Mouse (Mus musculus): ENCODE data around the gene Osbpl3. TPM values are rescaled to one million over a fixed set of nuclear protein-coding genes. Genes with fewer than 3 reads are reported as not detected.
A peak's percentile ranks its signal among the peaks of the same experiment; 100 is the strongest.

Osbpl3 gene
- polyA plus RNA-seq, 1 experiment from 2014 or later: 15.1 TPM

- Histone ChIP-seq H3K4me3 (peak overlapping the region; percentile 56), H3K4me1 (peaks cover 13% of the 10 kb centered on the region), H3K9me3 (no peaks in the 10 kb centered on the region), H3K4me2 (peak overlapping the region; percentile 73), H3K36me3 (no peaks in the 10 kb centered on the region), H3K27ac (no peak overlapping the region), H3K9ac (peak overlapping the region; percentile 78), H3K27me3 (no peaks in the 10 kb centered on the region)
- ATAC-seq (ENCODE audit: insufficient number of reproducible peaks, insufficient read depth, low FRiP score, low TSS enrichment, low read depth): no peak
- WGBS: 28% methylated on average over 7 of the region's 7 CpGs
Observed at GRCm38 (mm10) chr6:50262310-50262709, 193.7 kb downstream of the Osbpl3 start.

- Histone ChIP-seq H3K4me3 (peak overlapping the region; percentile 56), H3K36me3 (no peaks in the 10 kb centered on the region), H3K9me3 (no peaks in the 10 kb centered on the region), H3K4me1 (peaks cover 13% of the 10 kb centered on the region), H3K4me2 (peak overlapping the region; percentile 73), H3K27me3 (no peaks in the 10 kb centered on the region), H3K27ac (peak overlapping the region; percentile 72), H3K9ac (peak overlapping the region; percentile 78)
- peak; percentile 60; the same call in 1 of the 2 replicates for ATAC-seq (ENCODE audit: insufficient number of reproducible peaks, insufficient read depth, low FRiP score, low TSS enrichment, low read depth)
- 3% methylated on average over 6 of the region's 6 CpGs for WGBS
Observed at GRCm38 (mm10) chr6:50261922-50262261, 194.1 kb downstream of the Osbpl3 start.

- peak; percentile 83 for ATAC-seq (ENCODE audit: insufficient number of reproducible peaks, insufficient read depth, low FRiP score, low TSS enrichment, low read depth)
- peak overlapping the region; percentile 73 for H3K4me2 ChIP-seq
- H3K36me3 ChIP-seq: no peaks in the 10 kb centered on the region
- peak overlapping the region; percentile 78 for H3K9ac ChIP-seq
- peak overlapping the region; percentile 72 for H3K27ac ChIP-seq
- H3K9me3 ChIP-seq: no peaks in the 10 kb centered on the region
- no peaks in the 10 kb centered on the region for H3K27me3 ChIP-seq
- H3K4me3 ChIP-seq: peak overlapping the region; percentile 56
- WGBS: 2% methylated on average over 32 of the region's 35 CpGs
- peaks cover 13% of the 10 kb centered on the region for H3K4me1 ChIP-seq
Observed at GRCm38 (mm10) chr6:50261201-50261921, 194.6 kb downstream of the Osbpl3 start.

- no peaks in the 10 kb centered on the region for H3K36me3 ChIP-seq
- no peak overlapping the region for H3K9ac ChIP-seq
- H3K4me2 ChIP-seq: no peak overlapping the region
- H3K9me3 ChIP-seq: no peaks in the 10 kb centered on the region
- no peak overlapping the region for H3K27ac ChIP-seq
- ATAC-seq (ENCODE audit: insufficient number of reproducible peaks, insufficient read depth, low FRiP score, low TSS enrichment, low read depth): no peak
- H3K27me3 ChIP-seq: no peaks in the 10 kb centered on the region
- peaks cover 6% of the 10 kb centered on the region; the same call in 1 of the 2 replicates for H3K4me1 ChIP-seq
- no peak overlapping the region for H3K4me3 ChIP-seq
- 85% methylated on average over 5 of the region's 5 CpGs for WGBS
Observed at GRCm38 (mm10) chr6:50255356-50255755, 200.6 kb downstream of the Osbpl3 start.

- H3K9me3 ChIP-seq: no peaks in the 10 kb centered on the region
- no peak for ATAC-seq (ENCODE audit: insufficient number of reproducible peaks, insufficient read depth, low FRiP score, low TSS enrichment, low read depth)
- no peak overlapping the region for H3K4me2 ChIP-seq
- H3K4me3 ChIP-seq: no peak overlapping the region
- no peaks in the 10 kb centered on the region for H3K36me3 ChIP-seq
- WGBS: 73% methylated on average over 10 of the region's 10 CpGs
- no peak overlapping the region for H3K27ac ChIP-seq
- peaks cover 6% of the 10 kb centered on the region; the same call in 1 of the 2 replicates for H3K4me1 ChIP-seq
- no peak overlapping the region for H3K9ac ChIP-seq
- H3K27me3 ChIP-seq: no peaks in the 10 kb centered on the region
Observed at GRCm38 (mm10) chr6:50254723-50255184, 201.2 kb downstream of the Osbpl3 start.

- Histone ChIP-seq H3K36me3 (no peaks in the 10 kb centered on the region), H3K9me3 (no peaks in the 10 kb centered on the region), H3K4me2 (no peak overlapping the region), H3K4me1 (peaks cover 6% of the 10 kb centered on the region; the same call in 1 of the 2 replicates), H3K9ac (no peak overlapping the region), H3K4me3 (no peak overlapping the region), H3K27me3 (no peaks in the 10 kb centered on the region), H3K27ac (no peak overlapping the region)
- ATAC-seq (ENCODE audit: insufficient number of reproducible peaks, insufficient read depth, low FRiP score, low TSS enrichment, low read depth): no peak
- 69% methylated on average over 5 of the region's 5 CpGs for WGBS
Observed at GRCm38 (mm10) chr6:50252690-50253089, 203.3 kb downstream of the Osbpl3 start.

- no peak for ATAC-seq (ENCODE audit: insufficient number of reproducible peaks, insufficient read depth, low FRiP score, low TSS enrichment, low read depth)
- H3K27me3 ChIP-seq: no peaks in the 10 kb centered on the region
- H3K9me3 ChIP-seq: no peaks in the 10 kb centered on the region
- WGBS: 87% methylated on average over 4 of the region's 4 CpGs
- no peak overlapping the region for H3K27ac ChIP-seq
- no peaks in the 10 kb centered on the region for H3K36me3 ChIP-seq
- peaks cover 3% of the 10 kb centered on the region; the same call in 1 of the 2 replicates for H3K4me1 ChIP-seq
- no peak overlapping the region for H3K4me2 ChIP-seq
- no peak overlapping the region for H3K4me3 ChIP-seq
- H3K9ac ChIP-seq: no peak overlapping the region
Observed at GRCm38 (mm10) chr6:50247791-50248190, 208.2 kb downstream of the Osbpl3 start.

- Histone ChIP-seq H3K36me3 (no peaks in the 10 kb centered on the region), H3K4me1 (no peaks in the 10 kb centered on the region), H3K4me2 (no peak overlapping the region), H3K9me3 (no peaks in the 10 kb centered on the region), H3K9ac (no peak overlapping the region), H3K27me3 (no peaks in the 10 kb centered on the region), H3K27ac (no peak overlapping the region), H3K4me3 (no peak overlapping the region)
- 75% methylated on average over 2 of the region's 2 CpGs for WGBS
- no peak for ATAC-seq (ENCODE audit: insufficient number of reproducible peaks, insufficient read depth, low FRiP score, low TSS enrichment, low read depth)
Observed at GRCm38 (mm10) chr6:50247356-50247755, 208.6 kb downstream of the Osbpl3 start.

- H3K27ac ChIP-seq: no peak overlapping the region
- H3K27me3 ChIP-seq: no peaks in the 10 kb centered on the region
- no peak for ATAC-seq (ENCODE audit: insufficient number of reproducible peaks, insufficient read depth, low FRiP score, low TSS enrichment, low read depth)
- no peaks in the 10 kb centered on the region for H3K36me3 ChIP-seq
- 81% methylated on average over 4 of the region's 4 CpGs for WGBS
- H3K9me3 ChIP-seq: no peaks in the 10 kb centered on the region
- no peaks in the 10 kb centered on the region for H3K4me1 ChIP-seq
- no peak overlapping the region for H3K4me3 ChIP-seq
- H3K9ac ChIP-seq: no peak overlapping the region
- no peak overlapping the region for H3K4me2 ChIP-seq
Observed at GRCm38 (mm10) chr6:50244967-50245366, 211.0 kb downstream of the Osbpl3 start.

GRCm38 (mm10) chr6:50244126-50244525, 211.9 kb downstream of the Osbpl3 start:
- Histone ChIP-seq H3K9me3 (no peaks in the 10 kb centered on the region), H3K36me3 (no peaks in the 10 kb centered on the region), H3K27ac (no peak overlapping the region), H3K4me1 (no peaks in the 10 kb centered on the region), H3K9ac (no peak overlapping the region), H3K27me3 (no peaks in the 10 kb centered on the region), H3K4me3 (no peak overlapping the region), H3K4me2 (no peak overlapping the region)
- 86% methylated on average over 4 of the region's 4 CpGs for WGBS
- ATAC-seq (ENCODE audit: insufficient number of reproducible peaks, insufficient read depth, low FRiP score, low TSS enrichment, low read depth): no peak
